Mouse (Mus musculus) cerebellum, postnatal 25 days (tissue): ENCODE data around the gene Ndufb3.
A peak's percentile ranks its signal among the peaks of the same experiment; 100 is the strongest.
"Not testable (repeated sequence)": the region's sequence is repeated elsewhere in the genome, so short reads cannot be mapped to it uniquely, and the experiment has no call there.

Experiments
- DNase-seq, 2 experiments: peaks; one replicate each; pipeline ENCODE4 v3.0.0; 2021; ENCODE audit warnings: mixed read lengths in 2 of 2

Gene Ndufb3

GRCm38 (mm10) chr1:58586171-58586997 is at the start of gene Ndufb3, which contains the start of gene Fam126b:
Gene Ndufb3, plus strand, starts transcription at chr1:58586384.
Gene Fam126b, minus strand, starts transcription at chr1:58586323.
- DNase-seq, result peak; percentile 93 to 94

GRCm38 (mm10) chr1:58541386-58541785 is 44.8 kb upstream of the Ndufb3 start:
- DNase-seq, result no peak

- DNase-seq, result not testable (repeated sequence)
Observed at GRCm38 (mm10) chr1:58560370-58560769, 25.8 kb upstream of the Ndufb3 start.

GRCm38 (mm10) chr1:58562455-58562854 is 23.7 kb upstream of the Ndufb3 start:
- DNase-seq, result peak; percentile 29 to 68

- no peak for DNase-seq
Observed at GRCm38 (mm10) chr1:58564981-58565380, 21.2 kb upstream of the Ndufb3 start.

GRCm38 (mm10) chr1:58566621-58567020 is 19.6 kb upstream of the Ndufb3 start:
- DNase-seq, result no peak

GRCm38 (mm10) chr1:58568456-58569130 is 17.6 kb upstream of the Ndufb3 start:
- no peak for DNase-seq

- no peak for DNase-seq
Observed at GRCm38 (mm10) chr1:58570437-58570836, 15.7 kb upstream of the Ndufb3 start.

GRCm38 (mm10) chr1:58579179-58579578 is 7.0 kb upstream of the Ndufb3 start:
- DNase-seq, result peak; percentile 18 to 47

- no peak for DNase-seq
Observed at GRCm38 (mm10) chr1:58582611-58583010, 3.6 kb upstream of the Ndufb3 start.

GRCm38 (mm10) chr1:58584271-58584670 is 1.9 kb upstream of the Ndufb3 start:
- DNase-seq, result peak in 1 of 2 experiments; percentile 28

- peak in 1 of 2 experiments; percentile 24 for DNase-seq
Observed at GRCm38 (mm10) chr1:58585373-58586170, 612 bp upstream of the Ndufb3 start.

GRCm38 (mm10) chr1:58587491-58587890 is 1.3 kb downstream of the Ndufb3 start:
- no peak for DNase-seq

- DNase-seq, result no peak
Observed at GRCm38 (mm10) chr1:58602681-58603080, 16.5 kb downstream of the Ndufb3 start.

GRCm38 (mm10) chr1:58603738-58604137 is 17.6 kb downstream of the Ndufb3 start:
- DNase-seq, result no peak

GRCm38 (mm10) chr1:58609591-58609990 is 23.4 kb downstream of the Ndufb3 start:
- not testable (repeated sequence) for DNase-seq

GRCm38 (mm10) chr1:58610166-58610565 is 24.0 kb downstream of the Ndufb3 start:
- no peak for DNase-seq

GRCm38 (mm10) chr1:58610611-58611010 is 24.4 kb downstream of the Ndufb3 start:
- DNase-seq, result no peak

GRCm38 (mm10) chr1:58613786-58614185 is 27.6 kb downstream of the Ndufb3 start:
- DNase-seq, result peak in 1 of 2 experiments; percentile 12

- peak in 1 of 2 experiments; percentile 16 for DNase-seq
Observed at GRCm38 (mm10) chr1:58614424-58614823, 28.2 kb downstream of the Ndufb3 start.

- no peak for DNase-seq
Observed at GRCm38 (mm10) chr1:58615146-58615545, 29.0 kb downstream of the Ndufb3 start.

GRCm38 (mm10) chr1:58616176-58616575 is 30.0 kb downstream of the Ndufb3 start:
- no peak for DNase-seq

- DNase-seq, result no peak
Observed at GRCm38 (mm10) chr1:58617076-58617475, 30.9 kb downstream of the Ndufb3 start.
